Mouse (Mus musculus) embryonic fibroblast, embryonic 13.5 days (primary cell): ENCODE measurements at regions not wholly inside any gene's neighbourhood (a gene's known extent, or its start where the extent isn't known, plus 50 kb on each side); places are given as distances from the start of the nearest gene placed in this dataset.

Source experiments
- CTCF ChIP-seq: IDR thresholded peaks from 2 replicates; pipeline ENCODE4 v1.5.1; 2011; ENCODE audit warnings: mild to moderate bottlenecking, control low read depth, low read length, moderate library complexity, borderline replicate concordance; ENCODE audit not compliant: insufficient read depth
- POLR2A ChIP-seq: IDR thresholded peaks from 2 replicates; pipeline ENCODE4 v1.6.1; 2011; ENCODE audit warnings: low read depth, mild to moderate bottlenecking, control low read depth, low read length, moderate library complexity

- TF ChIP-seq POLR2A (no peak), CTCF (no peak)
These were observed 103.7 kb downstream of the Ndufa10 start for GRCm38 (mm10) chr1:92369972-92370371.
